Mouse (Mus musculus) adrenal gland, postnatal 36 days (tissue): ENCODE results near the gene Gm42791. TPM values are rescaled to one million over a fixed set of nuclear protein-coding genes. Genes with fewer than 3 reads are reported as not detected.
A peak's percentile ranks its signal among the peaks of the same experiment; 100 is the strongest.

Experiments used
- DNase-seq, 2 experiments: peaks; one replicate each; pipeline ENCODE4 v3.0.0; 2021; ENCODE audit warnings: mixed read lengths in 1 of 2
- total RNA-seq, 2 experiments: library from RNA; stranded (reverse); gene quantifications; 2 replicates each; pipeline ENCODE4 v1.2.3; 2021

The Gm42791 gene
- total RNA-seq, 2 experiments from 2014 or later: 4.2 to 5.7 TPM

- DNase-seq: no peak
Observed at GRCm38 (mm10) chr5:148978458-148979165, 16.3 kb downstream of the Gm42791 start.

- peak in 1 of 2 experiments; percentile 49 for DNase-seq
Observed at GRCm38 (mm10) chr5:148977698-148978457, 17.1 kb downstream of the Gm42791 start.

DNA sequence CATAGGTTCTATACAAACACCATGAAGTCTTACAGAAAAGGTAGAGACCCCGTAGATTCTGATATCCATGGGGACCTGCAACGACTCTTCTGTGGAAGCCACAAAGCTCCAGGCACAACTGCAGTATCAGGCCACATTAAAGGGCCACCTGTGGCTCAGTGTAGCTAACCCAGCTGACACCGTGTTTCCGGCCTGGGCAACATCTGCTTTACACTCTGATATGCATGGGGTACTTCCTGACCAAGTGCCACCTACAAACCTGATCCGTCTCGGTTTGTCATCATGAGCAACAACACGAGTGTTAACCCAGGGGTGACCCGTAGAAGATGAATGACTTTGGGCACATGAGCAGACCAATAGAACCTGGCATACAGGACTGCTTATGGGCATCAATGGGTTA is 18.1 kb downstream of the Gm42791 start:
- no peak for DNase-seq

GRCm38 (mm10) chr5:148975035-148975434 is 19.9 kb downstream of the Gm42791 start:
- DNase-seq: no peak

GRCm38 (mm10) chr5:148973019-148973668 is 21.8 kb downstream of the Gm42791 start:
- peak; percentile 88 to 92 for DNase-seq

DNA sequence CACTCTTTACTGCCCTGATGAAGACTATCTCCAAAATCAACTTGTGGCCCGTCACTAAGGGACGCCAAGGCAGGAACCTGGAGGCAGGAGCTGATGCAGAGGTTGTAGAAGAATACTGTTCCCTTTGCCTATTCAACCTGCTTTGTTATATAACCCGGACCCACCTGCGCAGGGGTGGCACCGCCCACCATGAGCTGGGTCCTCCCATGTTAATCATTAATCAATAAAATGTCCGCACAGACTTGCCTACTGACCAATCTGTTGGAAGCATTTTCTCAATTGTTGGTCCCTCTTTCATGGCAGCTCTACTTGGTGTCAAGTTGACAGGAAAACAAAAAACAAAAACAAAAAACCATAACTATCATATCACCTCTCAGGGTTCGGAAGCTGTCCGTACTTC is 22.8 kb downstream of the Gm42791 start:
- no peak for DNase-seq

DNA sequence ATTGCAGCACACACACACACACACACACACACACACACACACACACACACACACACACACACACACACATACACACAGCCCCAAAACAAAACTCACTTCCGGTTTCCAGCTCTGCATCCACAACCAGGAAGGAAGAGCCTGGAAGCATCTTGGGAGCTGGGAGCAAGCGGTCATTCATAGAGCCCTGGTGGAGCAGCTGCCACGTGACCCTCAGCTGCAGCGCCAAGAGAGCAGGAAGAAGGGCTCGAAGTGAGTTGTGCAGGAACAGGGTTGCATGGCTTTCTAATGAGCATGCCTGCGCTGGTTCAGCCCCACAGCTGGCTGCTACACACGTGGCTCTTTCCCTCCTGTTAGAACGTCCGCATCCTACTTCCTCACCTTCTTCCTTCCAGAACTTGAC is 25.3 kb downstream of the Gm42791 start:
- DNase-seq: peak in 1 of 2 experiments; percentile 70

DNA sequence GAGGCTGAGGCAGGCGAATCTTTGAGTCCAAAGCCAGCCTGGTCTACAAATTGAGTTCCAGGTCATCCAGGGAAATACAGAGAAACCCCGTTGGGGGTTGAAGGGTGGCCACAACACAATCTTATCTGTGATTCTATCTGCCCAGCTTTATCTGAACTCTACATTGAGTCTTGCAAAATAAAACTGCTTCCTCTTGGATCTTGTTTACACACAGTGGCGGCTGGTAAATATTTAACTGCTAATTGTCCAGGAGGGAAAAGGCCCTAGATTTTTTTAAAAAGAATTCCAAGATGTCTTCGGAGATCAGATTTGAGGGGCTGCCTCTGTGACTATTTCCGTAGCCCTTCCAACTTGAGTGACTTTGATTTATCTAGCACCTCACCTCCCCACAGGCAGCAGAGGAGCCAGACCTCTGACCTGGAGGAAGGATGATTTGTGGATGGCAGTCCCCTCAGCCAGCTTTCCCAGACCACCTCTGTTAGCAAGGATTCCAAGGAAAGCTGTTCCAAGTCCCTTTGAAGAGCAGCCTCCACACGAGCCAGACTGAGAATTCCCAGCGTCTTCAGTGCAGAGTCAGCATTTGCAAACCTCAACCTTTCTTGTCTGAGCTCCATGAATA is 25.9 kb downstream of the Gm42791 start:
- DNase-seq: no peak

- DNase-seq: no peak
Observed at GRCm38 (mm10) chr5:148968179-148968578, 26.8 kb downstream of the Gm42791 start.

DNA sequence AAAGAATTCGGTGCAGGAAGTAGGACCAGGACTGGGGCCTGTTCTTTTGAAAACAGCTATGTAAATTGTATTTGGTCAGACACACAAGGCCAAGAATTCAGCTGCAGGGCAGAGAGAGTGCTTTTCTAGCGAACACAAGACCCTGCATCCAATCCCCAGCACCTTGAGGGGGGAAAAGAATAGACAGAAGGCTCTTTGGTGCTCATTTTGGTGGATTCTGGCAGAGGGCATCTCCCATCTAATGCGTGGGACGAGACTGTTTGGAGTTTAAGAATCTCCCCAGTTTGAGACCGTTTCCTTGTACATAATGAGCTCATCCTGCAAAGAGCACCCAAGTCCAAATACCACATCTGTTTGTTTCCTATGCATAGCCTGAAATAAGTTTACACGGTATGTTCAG is 28.6 kb downstream of the Gm42791 start:
- no peak for DNase-seq

- peak; percentile 79 to 81 for DNase-seq
Observed at GRCm38 (mm10) chr5:148965691-148966333, 29.1 kb downstream of the Gm42791 start.

DNA sequence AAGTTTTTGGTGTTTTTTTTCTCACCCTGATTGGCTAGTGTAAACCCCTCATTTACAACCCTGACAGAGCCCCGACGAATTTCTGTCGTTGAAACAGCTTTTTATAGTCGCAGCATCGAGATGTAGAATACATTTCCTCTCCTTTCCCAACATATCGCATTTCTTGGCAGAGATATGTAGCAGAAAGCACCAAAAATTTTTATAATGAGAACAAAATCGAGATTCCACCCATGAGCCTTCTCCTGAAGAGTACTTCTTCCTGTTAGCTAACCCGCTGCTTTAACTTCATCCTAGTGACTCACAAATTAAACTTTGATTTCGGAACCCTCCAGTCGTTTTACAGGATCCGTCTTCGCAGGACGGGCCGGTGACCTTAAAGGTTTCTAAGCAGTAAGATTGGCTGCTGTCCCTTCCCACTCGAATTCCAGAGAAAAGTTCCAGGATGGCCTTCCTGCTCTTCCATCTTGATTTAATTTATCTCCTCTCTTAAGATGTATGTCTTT is 29.8 kb downstream of the Gm42791 start:
- DNase-seq: peak in 1 of 2 experiments; percentile 32

DNA sequence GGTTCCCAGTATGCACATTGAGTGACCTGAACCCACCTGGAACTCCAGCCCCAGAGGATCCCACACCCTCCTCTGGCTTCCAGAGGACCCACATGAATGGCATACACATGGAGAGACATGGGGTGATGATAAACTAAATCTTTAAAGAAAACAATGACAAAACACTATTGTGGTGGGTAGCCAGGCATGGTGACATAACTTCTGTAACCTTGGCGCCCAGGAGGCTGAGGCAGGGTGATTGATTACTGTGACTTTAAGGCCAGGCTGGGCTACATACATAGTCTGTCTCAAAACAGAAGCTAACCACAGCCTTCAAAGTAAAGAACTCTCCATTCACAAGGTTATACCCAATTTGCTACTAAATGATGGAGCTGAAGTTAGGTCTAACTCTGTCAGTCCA is 30.7 kb downstream of the Gm42791 start:
- DNase-seq: peak; percentile 52 to 65

DNA sequence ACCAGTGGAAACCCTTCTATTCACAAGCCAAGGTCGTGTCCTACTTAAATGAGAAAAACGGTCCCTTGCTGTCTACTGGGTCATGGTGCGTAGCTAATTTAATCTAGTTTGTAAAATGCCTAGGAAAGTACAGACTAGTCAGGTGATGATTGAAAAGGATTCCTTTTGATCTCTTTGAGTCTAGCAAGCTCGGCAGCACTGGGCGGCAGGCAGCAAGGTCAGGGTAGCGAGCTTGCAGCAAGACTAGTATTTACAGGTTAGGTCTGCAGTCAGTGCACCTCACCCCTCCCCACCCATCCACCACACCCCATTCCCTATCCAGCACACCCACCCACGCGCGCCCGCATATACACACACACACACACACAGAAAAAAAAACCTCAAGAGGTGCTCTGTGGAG is 34.7 kb downstream of the Gm42791 start:
- peak in 1 of 2 experiments; percentile 49 for DNase-seq

DNA sequence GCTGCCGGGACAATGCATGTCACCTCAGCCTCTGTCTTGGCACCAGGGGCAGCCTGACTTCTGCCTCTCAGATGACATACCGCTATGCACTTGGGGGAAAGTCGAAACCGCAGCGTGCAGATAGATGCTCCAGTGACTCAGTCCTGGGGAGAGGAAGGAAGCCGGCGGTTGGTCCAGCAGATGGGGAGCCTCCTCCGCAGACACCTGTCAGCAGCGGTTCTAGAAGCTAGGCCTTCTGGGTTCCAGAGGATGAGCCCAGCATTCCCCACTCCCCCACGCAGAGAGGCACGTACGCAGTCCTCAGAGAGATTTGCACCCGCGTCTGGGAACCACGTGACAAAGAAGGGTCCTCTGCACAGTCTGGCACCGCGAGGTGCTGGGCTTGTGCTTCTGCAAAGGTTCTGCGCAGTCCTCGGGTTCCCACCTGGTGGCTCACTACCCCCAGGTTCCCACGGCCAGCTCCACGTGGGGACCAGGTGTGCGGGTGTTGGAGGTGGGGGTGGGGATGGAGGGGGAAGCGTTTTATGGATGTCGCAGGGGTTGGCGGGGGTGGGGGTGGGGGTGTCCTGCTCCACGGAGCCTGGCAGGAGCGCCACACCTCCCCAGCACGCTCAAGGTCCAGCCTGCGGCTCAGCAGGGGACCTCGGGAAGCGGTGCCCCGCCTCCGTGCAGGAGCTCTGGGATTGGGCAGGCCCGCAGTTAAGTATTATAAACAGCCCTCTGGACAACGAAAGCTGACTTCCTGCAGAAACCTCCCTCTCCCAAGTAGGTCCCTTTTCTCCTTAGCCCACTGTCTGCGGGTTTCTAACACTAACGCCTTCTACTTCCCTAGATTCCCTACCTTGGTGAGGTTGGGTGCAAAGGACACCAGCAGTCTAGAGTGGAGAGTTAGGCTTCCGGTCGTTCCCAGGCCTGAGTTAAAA is 35.6 kb downstream of the Gm42791 start:
- DNase-seq: peak; percentile 87 to 90

GRCm38 (mm10) chr5:148958355-148958754 is 36.6 kb downstream of the Gm42791 start:
- peak in 1 of 2 experiments; percentile 37 for DNase-seq

DNA sequence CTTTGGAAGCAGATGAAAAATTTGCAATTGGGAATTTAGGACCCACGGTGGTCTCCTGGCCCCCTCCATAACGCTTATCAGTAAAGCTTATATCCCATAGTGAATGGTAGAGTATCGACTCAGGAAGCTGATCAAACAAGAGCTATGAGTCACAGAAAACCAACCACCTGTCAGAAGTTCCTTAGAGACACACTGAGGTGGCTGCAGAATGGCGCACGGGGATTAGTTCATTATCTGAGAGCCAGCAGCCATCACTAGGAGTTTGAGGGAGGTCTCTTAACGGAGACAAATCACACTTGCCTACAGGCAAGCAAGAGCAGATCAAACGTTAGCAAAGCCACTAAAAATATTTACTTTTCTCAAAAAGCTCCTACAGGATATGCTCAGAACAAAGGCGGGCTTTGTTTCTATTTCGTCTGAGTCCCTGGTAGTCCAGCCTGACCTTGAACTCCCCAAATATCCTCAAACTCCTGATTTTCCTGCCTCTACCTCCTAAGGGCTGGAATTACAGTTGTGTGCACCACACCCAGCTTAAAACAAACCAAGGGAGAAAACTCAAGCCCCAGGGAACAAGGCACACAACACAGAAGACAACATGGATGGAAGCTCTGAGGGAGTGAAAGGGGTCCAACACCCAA is 37.9 kb downstream of the Gm42791 start:
- DNase-seq: no peak

GRCm38 (mm10) chr5:148956091-148956490 is 38.9 kb downstream of the Gm42791 start:
- no peak for DNase-seq

- DNase-seq: no peak
Observed at GRCm38 (mm10) chr5:148955575-148955974, 39.4 kb downstream of the Gm42791 start.
